Mouse (Mus musculus): ENCODE results near the gene Hoxc10.

Hoxc10 gene

DNA sequence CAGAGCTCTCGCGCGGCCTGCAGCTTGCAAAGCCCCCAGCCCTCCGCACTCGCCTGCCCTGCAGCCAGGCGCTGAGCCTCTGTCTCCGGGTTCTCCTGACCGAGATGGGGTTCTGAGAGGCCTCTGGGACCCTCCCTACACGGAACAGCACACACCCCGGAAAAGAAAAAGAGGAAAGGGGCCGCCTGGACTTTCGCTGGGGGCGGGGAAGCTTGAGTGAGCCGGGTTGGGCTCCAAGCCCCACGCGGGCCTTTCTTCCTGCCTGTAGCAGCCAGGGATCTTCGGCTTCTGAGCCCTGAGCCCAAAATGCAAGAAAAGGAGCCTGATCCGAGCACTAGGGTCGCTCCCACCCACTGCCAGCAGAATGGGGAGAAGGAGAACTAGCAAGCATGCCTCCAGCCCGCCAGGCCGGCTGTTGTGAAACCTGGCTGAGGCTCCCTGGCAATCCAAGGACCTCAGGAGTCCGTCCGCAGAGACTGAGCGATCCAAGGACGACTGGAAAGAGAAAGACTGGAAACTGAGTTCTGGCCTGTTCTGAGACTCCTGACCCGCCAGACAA is 45.4 kb downstream of the Hoxc10 start:
- no peak for DNase-seq (ENCODE audit: low spot score)

- no peak for DNase-seq (ENCODE audit: low spot score)
These were observed 46.8 kb downstream of the Hoxc10 start for GRCm38 (mm10) chr15:103013238-103013984.

GRCm38 (mm10) chr15:103014166-103015008 is 47.8 kb downstream of the Hoxc10 start:
- DNase-seq (ENCODE audit: low spot score), result no peak

GRCm38 (mm10) chr15:103015009-103015399 is 48.4 kb downstream of the Hoxc10 start:
- DNase-seq (ENCODE audit: low spot score), result no peak

DNA sequence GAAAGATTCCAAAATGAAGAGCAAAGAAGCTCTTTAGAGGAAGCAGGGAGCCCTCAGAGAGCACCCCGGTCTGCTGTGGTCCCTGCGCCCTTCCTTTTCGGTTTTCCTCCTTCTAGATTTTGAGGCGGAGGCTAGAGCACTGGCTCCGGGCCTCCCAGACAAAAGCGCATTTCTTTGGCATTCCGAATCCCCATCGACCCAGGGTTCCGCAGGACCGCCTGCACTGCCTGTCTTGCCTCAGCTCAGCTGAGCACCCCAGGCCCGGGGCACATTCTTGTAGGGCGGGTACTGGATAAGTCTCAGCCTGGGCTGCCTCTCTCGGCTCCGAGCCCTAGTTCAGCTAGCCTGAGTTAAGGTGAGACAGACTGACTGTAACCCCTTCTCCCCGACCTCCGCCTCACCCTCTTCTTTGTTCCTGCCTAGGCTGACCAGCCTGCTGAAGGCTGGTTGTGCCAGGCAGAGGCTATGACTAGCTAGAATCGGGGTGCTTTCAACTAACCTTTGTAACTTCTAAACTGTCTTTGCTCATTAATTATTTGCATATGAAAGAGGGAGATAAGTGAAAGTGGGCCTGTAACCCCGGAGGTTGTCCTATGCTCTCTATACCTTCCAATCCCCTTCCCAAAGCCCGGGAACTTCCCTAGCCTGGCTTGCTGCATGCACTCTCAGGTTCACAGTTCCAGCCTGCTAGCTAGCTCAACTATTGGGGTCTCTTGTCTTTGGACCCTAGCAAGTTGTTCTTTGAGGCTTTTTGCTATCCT is 49.0 kb downstream of the Hoxc10 start:
- DNase-seq (ENCODE audit: low spot score), result no peak

- no peak for DNase-seq (ENCODE audit: low spot score)
These were observed 52.0 kb downstream of the Hoxc10 start, which contains the start of gene Hoxc4 for GRCm38 (mm10) chr15:103018636-103019035. Gene Hoxc4, plus strand, starts transcription at chr15:103018934.

GRCm38 (mm10) chr15:103020899-103021418 is 54.4 kb downstream of the Hoxc10 start:
- no peak for DNase-seq (ENCODE audit: low spot score)

Measured in spleen, adult 12 weeks (tissue).